9 mouse cellular contexts compared by ENCODE assay signal in genomic region chr17:3019631-3020391, GRCm38 (mm10).
DNase-seq lines count a peak whose midpoint lies in the region; ATAC-seq and TF ChIP-seq lines count a peak whose summit lies in the region.
"Had no signal": no experiment of that assay in that cellular context is flagged by ENCODE, and none has a peak within 500 bp of the region (broad histone marks: within the 10 kb centered on the region; RNA-seq: fewer than 3 reads in every experiment).

No protein-coding gene starts in this region.

- WGBS in cerebellum, adult 2 months: 87% methylated on average over 2 of the region's 2 CpGs
- 60% methylated on average over 2 of the region's 2 CpGs for WGBS in liver, embryonic 14.5 days (ENCODE audit: insufficient replicate concordance)
- 92% methylated on average over 2 of the region's 2 CpGs for WGBS in stomach, postnatal 0 days

- no peaks in the 10 kb centered on the region for H3K27me3 ChIP-seq in cerebellum, adult 2 months (ENCODE audit: control insufficient read depth, insufficient read depth, low read length)
- no peaks in the 10 kb centered on the region for H3K27me3 ChIP-seq in liver, embryonic 14.5 days (ENCODE audit: control insufficient read depth, insufficient read depth, low read length)
- H3K27me3 ChIP-seq in stomach, postnatal 0 days (ENCODE audit: control insufficient read depth, insufficient read depth, low read length): no peaks in the 10 kb centered on the region

- H3K36me3 ChIP-seq in liver, embryonic 14.5 days (replicated peaks; ENCODE audit: control insufficient read depth, insufficient read depth, low read depth): no peaks in the 10 kb centered on the region
- H3K36me3 ChIP-seq in stomach, postnatal 0 days (ENCODE audit: control insufficient read depth, insufficient read depth, low read length): no peaks in the 10 kb centered on the region

- H3K4me1 ChIP-seq in cerebellum, adult 2 months (ENCODE audit: control insufficient read depth, insufficient read depth, low read length): no peaks in the 10 kb centered on the region
- H3K4me1 ChIP-seq in liver, embryonic 14.5 days (replicated peaks; ENCODE audit: control insufficient read depth in 2 of 2, insufficient read depth in 2 of 2, low read length in 1 of 2): no peaks in the 10 kb centered on the region
- no peaks in the 10 kb centered on the region for H3K4me1 ChIP-seq in stomach, postnatal 0 days (replicated peaks; ENCODE audit: control insufficient read depth, insufficient read depth)

- H3K9me3 ChIP-seq in liver, embryonic 14.5 days (ENCODE audit: control insufficient read depth, low read length): no peaks in the 10 kb centered on the region
- no peaks in the 10 kb centered on the region for H3K9me3 ChIP-seq in stomach, postnatal 0 days (ENCODE audit: control insufficient read depth, low read length)

- no peak overlapping the region for H3K4me3 ChIP-seq in cerebellum, adult 2 months (replicated peaks; ENCODE audit: insufficient read depth, low read depth, low read length)
- no peak overlapping the region for H3K4me3 ChIP-seq in liver, embryonic 14.5 days (ENCODE audit: insufficient read depth in 1 of 2, low read depth in 2 of 2, low read length in 2 of 2)
- H3K4me3 ChIP-seq in stomach, postnatal 0 days (ENCODE audit: low read depth, low read length): no peak overlapping the region

- no peak for DNase-seq in cerebellum, adult 2 months
- peak; percentile 1 for DNase-seq in ovary, postnatal 36 days (ENCODE audit: low spot score)
- no peak for DNase-seq in ovary, postnatal 10 days (ENCODE audit: low spot score)
- no peak for DNase-seq in liver, embryonic 14.5 days (ENCODE audit: low read depth in 3 of 3, low spot score in 3 of 3)
- DNase-seq in stomach, postnatal 0 days (ENCODE audit: low spot score): no peak
- DNase-seq in embryo, embryonic 10 days (ENCODE audit: low spot score): no peak
- no peak for DNase-seq in right cerebral cortex, adult 2 months (ENCODE audit: low spot score in 2 of 2)
- DNase-seq: right cerebral cortex, postnatal 25 days had no signal

- TF ChIP-seq CTCF in cerebellum, adult 2 months (IDR thresholded peaks at IDR 0.05; ENCODE audit: borderline replicate concordance, insufficient read depth, low read depth, low read length): no peak
- TF ChIP-seq CTCF in liver, embryonic 14.5 days (IDR thresholded peaks at IDR 0.05; ENCODE audit: low read depth): no peak
- no peak for TF ChIP-seq CTCF in stomach, postnatal 0 days (IDR thresholded peaks at IDR 0.05; ENCODE audit: low read depth)

- no peak overlapping the region for H3K4me2 ChIP-seq in liver, embryonic 14.5 days (ENCODE audit: low read depth)
- no peak overlapping the region for H3K4me2 ChIP-seq in stomach, postnatal 0 days (replicated peaks; ENCODE audit: low read depth)

- ATAC-seq in cerebellum, adult (ENCODE audit: insufficient number of reproducible peaks, low FRiP score, low TSS enrichment): peak; percentile 71; the same call in 1 of the 2 replicates
- ATAC-seq in liver, embryonic 14.5 days (ENCODE audit: insufficient read depth): peak; percentile 31; the same call in 1 of the 2 replicates
- ATAC-seq in stomach, postnatal 0 days (ENCODE audit: low FRiP score, low TSS enrichment): peak; percentile 55; the same call in 1 of the 2 replicates

- no peak overlapping the region for H3K27ac ChIP-seq in cerebellum, adult 2 months (ENCODE audit: insufficient read depth, low read length)
- H3K27ac ChIP-seq in liver, embryonic 14.5 days: no peak overlapping the region
- H3K27ac ChIP-seq in stomach, postnatal 0 days (replicated peaks): no peak overlapping the region

- no peak for TF ChIP-seq EP300 in liver, embryonic 14.5 days (IDR thresholded peaks at IDR 0.05; ENCODE audit: low read depth)
- TF ChIP-seq EP300 in stomach, postnatal 0 days (optimal IDR thresholded peaks at IDR 0.05): no peak

- TF ChIP-seq POLR2A in cerebellum, adult 2 months (IDR thresholded peaks at IDR 0.05; ENCODE audit: borderline replicate concordance, insufficient read depth, low read length): no peak

- H3K9ac ChIP-seq in liver, embryonic 14.5 days (replicated peaks): no peak overlapping the region
- no peak overlapping the region for H3K9ac ChIP-seq in stomach, postnatal 0 days (ENCODE audit: low read length)
